Mouse (Mus musculus) heart, postnatal 0 days (tissue): ENCODE data around the gene 1700019D03Rik. TPM values are rescaled to one million over a fixed set of nuclear protein-coding genes. Genes with fewer than 3 reads are reported as not detected.

ENCODE experiments used
- ATAC-seq: fragments of 200-750 bp; cut with Nextera tagmentation; 2 replicates; pipeline ENCODE4 v1.8.0; 2017; ENCODE audit warnings: low read depth, moderate number of reproducible peaks, moderate library complexity; ENCODE audit not compliant: insufficient read depth
- DNase-seq: peaks from one replicate; pipeline ENCODE4 v3.0.0-alpha.2; 2016; ENCODE audit warnings: low spot score
- H3K27ac ChIP-seq: fragments of 300-500 bp; sonication (generic); 2 replicates; pipeline ENCODE4 v1.5.1; 2014; ENCODE audit warnings: low read depth, mild to moderate bottlenecking
- H3K27me3 ChIP-seq: fragments of 300-500 bp; sonication (generic); 2 replicates; pipeline ENCODE4 v1.6.1; 2014; ENCODE audit warnings: low read length, mixed read lengths; ENCODE audit not compliant: control insufficient read depth, insufficient read depth
- H3K36me3 ChIP-seq: fragments of 300-500 bp; sonication (generic); replicated peaks from 2 replicates; pipeline ENCODE4 v1.6.1; 2014; ENCODE audit warnings: low read length, mixed read lengths; ENCODE audit not compliant: control insufficient read depth, insufficient read depth
- H3K4me1 ChIP-seq: fragments of 300-500 bp; sonication (generic); 2 replicates; pipeline ENCODE4 v1.6.1; 2014; ENCODE audit warnings: antibody characterized with exemption; ENCODE audit not compliant: control insufficient read depth, insufficient read depth
- H3K4me2 ChIP-seq: fragments of 300-500 bp; sonication (generic); 2 replicates; pipeline ENCODE4 v1.6.1; 2014; ENCODE audit warnings: low read depth, mild to moderate bottlenecking, low read length, moderate library complexity
- H3K4me3 ChIP-seq: fragments of 300-500 bp; sonication (generic); 2 replicates; pipeline ENCODE4 v1.5.1; 2014; ENCODE audit warnings: low read depth, low read length
- H3K9ac ChIP-seq: fragments of 300-500 bp; sonication (generic); replicated peaks from 2 replicates; pipeline ENCODE4 v1.6.1; 2014; ENCODE audit warnings: low read depth, low read length, mixed read lengths
- H3K9me3 ChIP-seq: fragments of 300-500 bp; sonication (generic); replicated peaks from 2 replicates; pipeline ENCODE4 v1.6.1; 2016; ENCODE audit warnings: low read length; ENCODE audit not compliant: control insufficient read depth
- CTCF ChIP-seq: IDR thresholded peaks from 2 replicates; pipeline ENCODE4 v1.5.1; 2016; ENCODE audit warnings: antibody characterized with exemption, control low read depth, low read depth
- EP300 ChIP-seq: IDR thresholded peaks from 2 replicates; pipeline ENCODE4 v1.6.1; 2016; ENCODE audit warnings: antibody characterized with exemption, low read depth
- WGBS: fragments of 180-500 bp; shearing (Covaris S2); extraction: QIAGEN DNeasy Blood & Tissue Kit; methylation state at CpG from one replicate; pipeline ENCODE4 v1.1.7; 2014; 5-methylcytosine and 5-hydroxymethylcytosine counted together
- polyA plus RNA-seq: library from polyadenylated mRNA; unstranded; fragments of >200 nt; fragmentation: Nextera tagmentation; extraction: Ambion mirVana; gene quantifications from 2 replicates; pipeline ENCODE4 v1.2.1, GENCODE M21; 2015
- total RNA-seq: library from RNA; depleted of rRNA; stranded (reverse); fragments of >200 nt; gene quantifications from 2 replicates; pipeline ENCODE4 v1.2.3, GENCODE M21; 2014; ENCODE audit warnings: low replicate concordance

Gene 1700019D03Rik
- total and polyA plus RNA-seq, 2 experiments from 2014 or later = 0.44 TPM; not detected in 1

- ATAC-seq (no peak), DNase-seq (no peak)
- Histone ChIP-seq H3K36me3 (no peaks in the 10 kb centered on the region), H3K9ac (no peak overlapping the region), H3K9me3 (no peaks in the 10 kb centered on the region), H3K27ac (no peak overlapping the region), H3K4me1 (no peaks in the 10 kb centered on the region), H3K4me3 (no peak overlapping the region), H3K4me2 (no peak overlapping the region), H3K27me3 (no peaks in the 10 kb centered on the region)
- TF ChIP-seq EP300 = no peak
- TF ChIP-seq CTCF = no peak
- WGBS = 80% methylated on average over 5 of the region's 5 CpGs
These were observed 39.1 kb upstream of the 1700019D03Rik start for GRCm38 (mm10) chr1:53059106-53059505.

GRCm38 (mm10) chr1:53053087-53054022, 33.4 kb upstream of the 1700019D03Rik start:
- no peaks in the 10 kb centered on the region for H3K36me3 ChIP-seq
- no peak overlapping the region for H3K9ac ChIP-seq
- H3K9me3 ChIP-seq = no peaks in the 10 kb centered on the region
- no peak overlapping the region for H3K27ac ChIP-seq
- no peak for ATAC-seq
- H3K4me2 ChIP-seq = no peak overlapping the region
- H3K4me1 ChIP-seq = no peaks in the 10 kb centered on the region
- peak; percentile 24 for DNase-seq
- H3K27me3 ChIP-seq = no peaks in the 10 kb centered on the region
- H3K4me3 ChIP-seq = no peak overlapping the region
- TF ChIP-seq EP300 = no peak
- peak; percentile 76 for TF ChIP-seq CTCF
- WGBS = 37% methylated on average over 9 of the region's 9 CpGs

- Histone ChIP-seq H3K4me2 (no peak overlapping the region), H3K9me3 (no peaks in the 10 kb centered on the region), H3K27me3 (no peaks in the 10 kb centered on the region), H3K4me3 (no peak overlapping the region), H3K9ac (no peak overlapping the region), H3K36me3 (no peaks in the 10 kb centered on the region), H3K4me1 (no peaks in the 10 kb centered on the region), H3K27ac (no peak overlapping the region)
- DNase-seq (no peak), ATAC-seq (no peak)
- TF ChIP-seq EP300 (no peak), CTCF (no peak)
- WGBS = 71% methylated on average over 8 of the region's 8 CpGs
These were observed 29.9 kb upstream of the 1700019D03Rik start for GRCm38 (mm10) chr1:53049763-53050427.

- TF ChIP-seq EP300 (no peak), CTCF (no peak)
- Histone ChIP-seq H3K36me3 (no peaks in the 10 kb centered on the region), H3K4me3 (no peak overlapping the region), H3K27me3 (no peaks in the 10 kb centered on the region), H3K27ac (no peak overlapping the region), H3K4me2 (no peak overlapping the region), H3K4me1 (no peaks in the 10 kb centered on the region), H3K9me3 (no peaks in the 10 kb centered on the region), H3K9ac (no peak overlapping the region)
- WGBS = 48% methylated on average over 5 of the region's 5 CpGs
- no peak for DNase-seq
- no peak for ATAC-seq
These were observed 17.5 kb upstream of the 1700019D03Rik start for GRCm38 (mm10) chr1:53037443-53037871.

- no peaks in the 10 kb centered on the region for H3K36me3 ChIP-seq
- ATAC-seq (no peak), DNase-seq (peak; percentile 14)
- H3K27ac ChIP-seq = no peak overlapping the region
- no peak overlapping the region for H3K4me2 ChIP-seq
- TF ChIP-seq EP300 = no peak
- TF ChIP-seq CTCF = peak; percentile 18; the same call in 1 of the 2 replicates
- no peak overlapping the region for H3K9ac ChIP-seq
- H3K4me1 ChIP-seq = no peaks in the 10 kb centered on the region
- no peaks in the 10 kb centered on the region for H3K9me3 ChIP-seq
- H3K27me3 ChIP-seq = no peaks in the 10 kb centered on the region
- H3K4me3 ChIP-seq = no peak overlapping the region
These were observed 12.6 kb upstream of the 1700019D03Rik start for GRCm38 (mm10) chr1:53032550-53032949.
